Comparison of ENCODE assay signal across 1 mouse cellular context in the genomic region with DNA sequence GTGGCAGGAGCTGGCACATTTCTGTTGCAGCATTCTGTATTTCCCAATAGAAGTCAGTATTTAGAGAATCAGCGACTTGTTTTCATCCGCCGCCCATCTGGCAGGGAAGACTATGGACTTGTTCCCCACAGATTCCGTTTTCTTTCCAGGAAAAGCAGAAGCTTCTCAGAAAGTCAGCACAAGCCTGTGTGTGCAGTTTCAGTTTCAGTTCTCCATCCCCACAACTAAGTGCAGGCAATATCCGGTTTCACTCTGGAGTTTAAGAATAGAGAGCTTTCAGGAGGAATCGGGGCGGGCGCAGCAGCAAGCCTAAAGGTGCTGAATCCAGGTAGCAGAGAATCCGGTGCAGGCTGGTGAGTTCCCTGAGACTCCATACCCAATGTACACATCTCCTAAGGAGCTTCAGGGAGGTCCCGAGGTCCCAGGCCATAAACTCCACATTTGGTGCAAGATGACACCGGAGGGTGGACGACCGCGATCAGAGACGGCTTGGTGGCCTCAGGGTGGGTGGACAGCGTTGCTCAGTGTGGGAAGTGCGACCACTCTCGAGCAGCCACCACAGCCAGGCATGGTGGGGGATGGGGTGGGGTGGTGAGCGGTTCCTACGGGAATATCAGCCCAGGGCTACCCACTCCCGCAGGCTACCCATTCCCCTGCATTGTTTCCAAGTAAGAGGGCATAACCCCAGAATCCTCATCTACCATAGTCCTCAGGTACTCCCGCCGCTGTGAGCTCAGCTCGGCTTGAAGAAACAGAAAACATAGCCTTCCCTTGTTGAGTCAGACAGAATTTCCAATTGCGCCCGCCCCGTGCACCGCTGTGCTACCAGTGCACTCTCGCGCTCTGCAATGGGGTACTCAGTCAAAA.
TF ChIP-seq lines count a peak whose summit lies in the region.

Gene Gbp7, plus strand, starts transcription at position 256 of the 867 bp plus-strand sequence.

TF ChIP-seq in CH12.LX, 34 proteins besides CTCF, POLR2A, EP300 and RAD21 (continued from another document):
- TF ChIP-seq SMC3 (IDR thresholded peaks at IDR 0.05; ENCODE audit: low read depth, low read length) (peak; percentile 22), MYC (IDR thresholded peaks at IDR 0.05; ENCODE audit: low read depth, low read length) (peak; percentile 68), MAFK (IDR thresholded peaks at IDR 0.05; ENCODE audit: insufficient replicate concordance, low read length) (peak; percentile 62), NELFE (IDR thresholded peaks at IDR 0.05; ENCODE audit: low read depth, low read length) (no peak), USF2 (conservative IDR thresholded peaks at IDR 0.05; ENCODE audit: low read depth, low read length) (no peak), ZNF384 (IDR thresholded peaks at IDR 0.05; ENCODE audit: low read depth, low read length) (peak; percentile 2; the same call in 1 of the 2 replicates), CHD2 (IDR thresholded peaks at IDR 0.05; ENCODE audit: low read length) (peak; percentile 73), MXI1 (IDR thresholded peaks at IDR 0.05; ENCODE audit: low read depth, low read length) (peak; percentile 58; the same call in 1 of the 2 replicates), MEF2A (IDR thresholded peaks at IDR 0.05; ENCODE audit: borderline replicate concordance, low read depth, low read length) (peak; percentile 97), TBP (conservative IDR thresholded peaks at IDR 0.05; ENCODE audit: low read depth, low read length) (no peak), IRF4 (IDR thresholded peaks at IDR 0.05; ENCODE audit: low read depth, low read length) (peak; percentile 100), MAZ (IDR thresholded peaks at IDR 0.05; ENCODE audit: low read depth, low read length) (0 out of 2 replicates have a peak, but pooled peaks have one; percentile 57)
TF ChIP-seq in CH12.LX: peak in this region for 18.
